Mouse (Mus musculus): ENCODE results near the gene Micu1.

Micu1 gene

DNA sequence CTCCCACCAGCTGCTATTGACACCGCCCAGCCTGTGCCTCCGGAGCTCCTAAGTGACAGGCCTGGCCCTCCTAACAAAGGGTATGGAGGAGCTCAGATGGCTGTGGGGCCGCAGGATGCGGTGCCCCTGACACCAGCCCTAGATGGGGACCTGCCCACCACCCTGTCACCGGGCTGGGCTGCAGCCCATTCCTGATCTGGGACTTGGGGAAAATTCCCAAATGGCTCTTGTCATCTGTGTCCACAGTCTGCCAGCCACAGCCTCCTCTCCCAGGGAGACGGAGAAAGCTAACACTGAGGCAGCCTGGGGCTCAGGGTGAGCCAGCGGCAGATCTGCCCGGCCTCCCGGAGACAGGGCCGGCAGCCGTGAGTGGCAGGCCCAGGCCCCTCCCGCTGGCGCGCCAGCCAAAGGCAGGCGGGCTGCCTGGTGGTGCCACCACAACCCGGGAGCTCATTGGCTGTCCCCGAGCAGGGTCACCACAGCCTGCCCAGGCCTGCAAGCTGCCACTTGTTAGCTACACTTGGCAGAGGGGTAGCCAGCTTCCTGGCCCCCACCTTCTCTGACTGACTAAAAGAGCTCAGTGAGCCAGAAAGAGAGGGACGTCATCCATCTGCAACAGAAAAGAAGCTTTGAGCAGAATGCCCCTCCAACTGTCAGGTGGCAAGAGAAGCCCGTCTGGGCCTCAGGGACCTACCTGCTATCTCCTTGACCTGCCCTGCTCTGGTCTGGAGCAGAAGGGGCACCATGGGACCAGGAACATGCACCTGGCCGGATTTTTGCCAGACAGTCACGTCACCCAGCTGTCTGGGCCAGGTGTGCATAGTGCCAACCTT, 197.3 kb downstream of the Micu1 start:
- intact Hi-C loops (cut with DNase I): loop anchor here (10.0 kb wide), 1 partner anchor 345 kb away; no protein-coding TSS in a partner anchor

GRCm38 (mm10) chr10:59900174-59900435, 197.8 kb downstream of the Micu1 start:
- intact Hi-C loops (cut with DNase I): no loop called here

GRCm38 (mm10) chr10:59900939-59901338, 198.7 kb downstream of the Micu1 start:
- intact Hi-C loops (cut with DNase I): no loop called here

DNA sequence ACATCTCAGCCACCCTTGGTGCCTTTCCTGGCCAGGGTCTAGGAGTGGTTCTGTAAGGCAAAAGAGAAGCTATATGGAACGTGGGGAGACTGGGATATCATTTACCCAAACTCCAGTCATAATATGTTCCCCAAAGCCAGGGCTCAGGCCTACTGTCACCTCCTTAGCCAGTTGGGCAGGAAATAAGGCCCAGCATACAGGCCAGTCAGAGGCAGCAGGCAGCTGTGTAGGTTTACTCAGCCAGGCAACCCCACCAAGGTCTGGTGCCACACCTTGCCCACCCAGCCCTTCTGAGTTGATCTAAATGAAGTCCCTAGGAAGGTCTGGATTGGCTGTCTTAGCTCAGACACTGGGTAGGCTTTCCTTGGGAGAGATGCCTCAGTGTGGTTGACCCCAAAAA, 199.2 kb downstream of the Micu1 start:
- intact Hi-C loops (cut with DNase I): no loop called here

DNA sequence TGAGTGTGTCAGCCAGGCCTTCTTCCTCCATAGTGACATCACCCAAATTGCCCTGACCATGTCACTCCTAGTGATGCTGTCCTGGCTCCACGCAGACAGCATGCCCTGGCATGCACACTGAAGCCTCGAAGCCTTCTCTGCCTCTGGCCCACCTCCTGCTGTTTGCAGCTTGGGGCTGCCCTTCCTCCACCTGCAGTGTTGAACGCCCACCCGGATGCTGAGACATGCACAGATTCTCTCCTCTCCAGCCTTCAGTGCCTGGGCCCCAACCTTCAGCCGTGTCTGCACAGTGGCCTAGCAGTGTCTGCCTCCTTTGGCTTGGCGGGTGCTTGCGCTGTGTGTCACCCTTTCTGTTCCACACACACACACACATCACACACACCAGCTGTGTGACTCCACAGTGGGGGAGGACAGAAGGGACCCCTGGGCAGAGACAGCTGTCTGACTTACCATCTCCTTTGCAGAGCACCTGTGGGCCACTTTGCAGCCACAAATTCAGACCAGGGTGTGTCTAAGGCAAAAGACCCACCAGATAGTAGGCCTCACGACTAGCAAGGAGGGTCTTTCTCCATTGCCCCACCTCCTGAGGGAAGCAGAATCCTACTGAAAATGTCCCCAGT, 199.8 kb downstream of the Micu1 start:
- intact Hi-C loops (cut with DNase I): no loop called here

DNA sequence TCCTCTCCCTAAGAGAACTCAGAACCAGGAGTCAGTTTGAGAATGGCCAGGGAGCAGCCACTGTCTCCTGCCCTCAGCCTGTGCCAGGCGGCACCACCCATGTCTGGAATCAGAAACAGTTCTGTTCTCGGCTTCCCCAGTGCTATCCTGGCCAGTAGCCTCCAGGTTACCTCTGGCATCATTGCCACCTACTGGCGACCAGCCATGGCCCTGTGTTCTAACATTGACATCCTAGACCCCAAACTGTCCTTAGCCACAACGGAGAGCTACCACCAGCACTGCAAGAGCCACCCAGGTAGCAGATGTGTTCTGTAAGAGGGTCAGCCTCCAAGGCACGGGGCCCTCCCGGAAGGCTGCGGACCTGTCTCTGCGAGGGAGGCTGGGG, 200.3 kb downstream of the Micu1 start:
- intact Hi-C loops (cut with DNase I): no loop called here

DNA sequence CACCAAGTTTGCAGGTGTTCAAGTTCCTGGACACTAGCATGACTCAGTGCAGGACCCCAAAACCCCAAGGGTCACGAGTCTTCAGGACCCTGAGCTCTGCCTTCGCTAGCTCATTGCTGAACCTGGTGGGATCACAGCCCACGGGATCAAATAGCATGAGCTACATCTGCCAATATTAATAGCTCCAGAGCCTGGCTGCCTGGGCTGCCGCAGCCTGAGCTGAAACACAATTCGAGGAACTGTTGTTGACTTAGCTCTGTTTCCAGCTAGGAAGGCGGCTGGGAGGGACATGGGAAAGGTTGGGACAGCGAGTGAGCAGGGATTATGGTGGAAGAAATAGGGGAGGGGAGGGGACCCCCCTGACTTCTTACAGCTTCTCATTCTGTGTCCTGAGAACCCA, 200.9 kb downstream of the Micu1 start:
- intact Hi-C loops (cut with DNase I): no loop called here

DNA sequence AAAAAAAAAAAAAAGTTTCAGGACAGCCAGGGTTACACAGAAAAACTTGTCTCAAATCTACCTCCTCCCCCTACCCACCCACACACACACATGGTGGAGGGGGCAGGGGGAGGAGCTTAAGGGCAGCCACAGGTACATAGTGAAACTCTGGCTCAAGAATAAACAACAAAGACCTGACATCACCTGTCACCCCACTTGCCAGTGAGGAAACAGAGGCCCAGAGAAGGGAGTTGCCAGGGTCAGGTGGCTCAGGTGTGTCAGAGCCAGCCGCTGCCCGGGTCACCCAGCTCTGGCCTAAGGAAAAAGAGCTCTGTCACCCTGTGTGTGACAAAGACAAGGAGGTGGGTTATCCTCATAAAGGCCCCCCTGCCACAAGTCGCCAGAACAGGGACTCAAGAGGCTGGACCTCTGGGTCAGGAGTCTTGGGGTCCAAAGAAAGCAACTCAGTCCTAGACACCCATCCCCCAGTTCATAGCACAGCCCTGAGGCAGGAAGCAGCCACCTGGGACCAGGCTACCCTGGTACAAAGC, 204.9 kb downstream of the Micu1 start:
- intact Hi-C loops (cut with DNase I): no loop called here

DNA sequence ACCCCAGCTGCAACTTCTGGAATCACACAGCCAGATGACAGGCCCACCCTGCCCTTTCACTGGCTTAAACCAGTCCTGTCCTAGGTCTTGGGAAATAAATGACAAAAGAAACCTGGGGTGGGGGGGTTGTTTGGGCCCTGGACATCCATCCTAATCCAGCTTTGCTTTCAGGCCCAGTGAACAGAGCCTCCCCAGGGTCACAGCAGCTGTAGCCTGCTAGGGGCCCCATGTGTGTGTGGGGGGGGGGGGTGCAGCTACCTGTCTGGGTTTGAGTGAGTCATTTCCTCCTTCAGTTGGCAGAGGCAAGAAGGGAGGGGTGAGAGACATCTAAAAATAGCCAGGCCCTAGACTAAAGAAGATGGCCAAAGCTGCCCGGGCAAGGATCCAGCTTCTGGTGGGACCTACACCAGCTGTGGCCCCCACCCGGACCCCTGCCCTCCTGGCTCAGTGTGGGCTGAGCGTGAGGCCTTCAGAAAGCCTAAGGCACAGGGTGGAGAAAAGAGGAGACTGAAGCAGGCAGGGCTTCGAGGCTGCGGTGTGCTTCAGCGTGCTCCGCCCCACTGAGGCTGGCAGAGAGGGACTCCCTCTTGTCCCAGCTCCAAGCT, 205.5 kb downstream of the Micu1 start:
- intact Hi-C loops (cut with DNase I): no loop called here

DNA sequence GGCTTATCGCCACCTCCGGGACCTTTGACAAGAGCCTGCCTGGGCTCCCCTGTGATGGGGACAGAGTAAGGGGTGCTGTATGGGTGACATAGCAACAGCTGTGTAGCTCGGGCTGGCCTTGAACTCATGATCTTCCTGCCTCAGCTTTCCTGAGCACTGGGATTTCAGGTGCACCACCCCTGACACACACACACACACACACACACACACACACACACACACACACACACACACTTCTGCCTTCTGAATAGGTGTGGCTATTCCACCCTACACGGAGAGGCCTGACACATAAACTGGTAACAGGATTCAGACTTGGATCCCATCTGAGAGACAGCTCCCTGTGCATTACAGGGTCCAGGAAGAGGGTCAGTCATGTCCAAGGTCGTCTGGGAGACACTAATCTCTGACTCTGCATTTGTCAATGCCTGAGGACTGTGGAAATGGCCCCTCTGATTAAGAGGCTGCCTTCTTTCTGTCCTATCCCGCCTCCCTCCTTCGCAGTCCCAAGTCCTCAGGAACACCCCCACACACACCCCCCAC, 206.6 kb downstream of the Micu1 start:
- intact Hi-C loops (cut with DNase I): no loop called here

GRCm38 (mm10) chr10:59909357-59909847, 207.1 kb downstream of the Micu1 start:
- intact Hi-C loops (cut with DNase I): no loop called here

DNA sequence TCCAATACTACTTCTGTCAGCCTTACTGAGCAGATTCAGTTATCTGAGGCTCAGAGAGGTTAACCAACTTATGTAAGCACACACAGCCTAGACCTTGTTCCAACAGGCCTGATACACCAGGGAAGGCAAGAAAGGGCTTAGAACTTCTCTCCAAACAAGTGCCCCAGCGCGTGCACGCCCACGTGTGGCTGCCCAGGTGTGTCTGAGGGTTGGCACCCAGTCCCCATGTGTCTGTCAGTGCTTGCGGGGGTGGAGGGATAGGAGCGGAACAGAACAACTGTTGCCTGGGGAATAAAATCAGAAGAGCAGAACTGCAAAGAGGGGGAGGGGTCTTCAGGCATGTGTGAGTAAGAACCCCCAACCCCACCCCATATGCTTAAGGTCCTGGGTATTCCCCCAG, 208.8 kb downstream of the Micu1 start:
- intact Hi-C loops (cut with DNase I): no loop called here

DNA sequence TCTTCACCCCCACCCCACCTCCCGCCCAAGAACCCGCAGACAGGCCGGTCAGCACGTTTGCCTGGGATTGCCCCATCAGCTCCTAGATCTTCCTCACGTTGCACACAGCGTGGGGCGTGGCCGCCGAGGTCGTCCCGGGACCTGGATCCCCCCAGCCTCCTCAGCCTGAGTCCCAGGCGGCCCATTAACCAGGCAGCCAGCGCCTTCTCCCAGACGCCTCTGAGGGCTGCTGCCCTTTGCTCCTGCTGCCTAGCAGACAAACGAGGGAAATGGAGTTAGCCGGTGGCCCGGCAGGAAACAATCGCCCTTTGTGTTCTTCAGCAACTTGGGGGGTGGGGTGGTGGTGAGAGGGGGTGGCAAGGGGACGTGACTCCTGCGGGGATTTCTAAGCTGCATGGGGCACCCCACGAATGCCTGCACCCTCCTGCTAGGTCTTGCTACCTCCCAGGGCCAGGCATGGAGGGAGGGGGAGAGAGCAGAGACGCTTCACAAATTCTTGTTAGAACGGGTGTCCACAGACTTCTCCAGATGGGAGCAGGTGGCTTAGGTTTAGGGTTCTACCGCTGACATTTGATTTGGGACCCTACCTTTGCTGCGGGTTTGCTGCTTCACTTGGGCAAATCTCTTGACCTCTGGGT, 209.4 kb downstream of the Micu1 start:
- intact Hi-C loops (cut with DNase I): no loop called here
